Mouse (Mus musculus): ENCODE measurements around the gene Gpr158. TPM values are rescaled to one million over a fixed set of nuclear protein-coding genes. Genes with fewer than 3 reads are reported as not detected.

Gene Gpr158
- polyA plus RNA-seq, 1 experiment from 2014 or later, result 3.6 TPM

DNA sequence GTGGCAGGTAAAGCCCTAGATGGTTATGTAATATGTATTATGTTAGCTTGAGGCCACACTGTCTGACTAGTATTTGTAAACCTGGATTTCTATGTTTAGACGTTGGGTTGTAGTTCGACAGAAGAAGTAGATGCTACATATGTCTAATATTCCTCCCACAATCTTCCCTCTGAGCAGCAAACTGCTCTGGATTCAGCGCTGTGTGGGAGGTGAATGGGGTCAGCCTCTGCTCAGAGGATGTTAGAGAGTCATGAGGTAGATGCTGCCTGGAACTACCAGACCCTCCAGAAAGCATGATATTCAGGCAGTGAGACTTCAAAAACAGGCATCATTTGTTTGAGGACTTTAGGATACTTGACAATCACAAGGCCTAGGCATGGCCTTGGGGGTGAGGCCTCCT, 317.4 kb downstream of the Gpr158 start:
- H3K27ac ChIP-seq (ENCODE audit: low read depth, low read length), result no peak overlapping the region
- H3K9ac ChIP-seq (ENCODE audit: low read depth, low read length), result no peak overlapping the region
- no peaks in the 10 kb centered on the region for H3K36me3 ChIP-seq (ENCODE audit: control insufficient read depth, insufficient read depth, low read length)
- ATAC-seq, result no peak
- H3K9me3 ChIP-seq (ENCODE audit: control insufficient read depth, low read length), result no peaks in the 10 kb centered on the region
- H3K4me1 ChIP-seq (ENCODE audit: control insufficient read depth, insufficient read depth, low read depth, low read length), result no peaks in the 10 kb centered on the region
- no peak overlapping the region for H3K4me3 ChIP-seq (ENCODE audit: low read length)
- H3K27me3 ChIP-seq (replicated peaks; ENCODE audit: control insufficient read depth, insufficient read depth, low read length), result no peaks in the 10 kb centered on the region
- H3K4me2 ChIP-seq (ENCODE audit: low read length), result no peak overlapping the region
- WGBS, result 86% methylated on average over 3 of the region's 3 CpGs

DNA sequence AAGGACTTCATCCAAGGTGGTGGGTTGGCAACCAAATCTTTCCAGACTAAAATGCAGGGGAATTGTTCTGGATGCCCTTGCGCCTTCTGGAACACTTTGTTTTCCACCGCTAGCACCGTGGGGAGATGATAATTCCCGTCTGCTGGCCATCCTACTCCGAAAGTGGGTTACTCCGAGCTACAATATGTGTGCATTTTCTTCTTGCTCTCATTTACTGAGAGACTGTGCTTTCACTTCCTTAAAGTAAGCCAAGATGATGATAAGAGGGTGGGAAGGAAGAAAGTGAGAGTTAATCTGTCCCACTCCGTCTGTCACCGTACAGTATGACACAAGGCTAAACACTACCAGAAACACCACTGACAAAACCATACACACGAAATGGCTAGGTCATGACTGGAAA, 325.8 kb downstream of the Gpr158 start:
- H3K27ac ChIP-seq (ENCODE audit: low read depth, low read length), result no peak overlapping the region
- H3K9ac ChIP-seq (ENCODE audit: low read depth, low read length), result no peak overlapping the region
- H3K4me2 ChIP-seq (ENCODE audit: low read length), result no peak overlapping the region
- H3K9me3 ChIP-seq (ENCODE audit: control insufficient read depth, low read length), result no peaks in the 10 kb centered on the region
- 93% methylated on average over 9 of the region's 9 CpGs for WGBS
- H3K27me3 ChIP-seq (replicated peaks; ENCODE audit: control insufficient read depth, insufficient read depth, low read length), result no peaks in the 10 kb centered on the region
- no peak for ATAC-seq
- no peak overlapping the region for H3K4me3 ChIP-seq (ENCODE audit: low read length)
- no peaks in the 10 kb centered on the region for H3K36me3 ChIP-seq (ENCODE audit: control insufficient read depth, insufficient read depth, low read length)
- no peaks in the 10 kb centered on the region for H3K4me1 ChIP-seq (ENCODE audit: control insufficient read depth, insufficient read depth, low read depth, low read length)

DNA sequence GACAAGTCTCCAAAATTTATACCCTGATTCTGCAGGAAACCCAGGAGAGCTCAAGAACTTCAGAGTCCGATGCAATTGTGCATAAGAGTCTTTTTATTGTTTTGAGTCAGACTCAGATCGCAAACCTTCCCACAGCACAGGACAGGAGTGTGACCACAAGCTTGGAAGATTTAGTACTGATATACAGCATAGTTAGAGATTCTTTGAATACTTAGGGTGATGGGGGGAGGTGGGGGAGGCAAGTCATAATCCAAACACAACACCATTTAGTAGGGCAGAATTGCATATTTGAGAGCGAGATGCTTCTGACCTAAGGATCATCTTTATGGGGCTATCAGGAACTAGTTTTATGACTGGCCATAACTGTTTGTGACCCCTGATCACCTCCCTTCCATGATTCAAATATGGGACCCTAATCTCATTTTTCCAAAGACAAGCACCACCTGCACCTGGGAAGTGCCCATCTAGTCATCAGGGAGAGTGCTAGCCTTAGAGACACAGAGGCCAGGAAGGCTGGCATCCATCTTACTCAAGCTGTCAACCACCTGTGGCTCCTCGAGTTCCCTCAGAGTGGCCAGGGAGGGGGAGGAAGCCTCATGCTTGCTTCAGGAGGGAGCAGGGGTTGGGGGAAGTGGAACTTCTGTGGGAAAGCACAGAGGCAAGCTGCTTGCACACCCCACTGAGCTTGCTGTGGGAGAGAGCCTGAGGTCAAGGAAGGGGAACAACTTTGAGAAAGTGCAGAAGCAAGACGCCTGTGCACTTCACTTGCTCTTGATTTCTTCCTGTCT, 326.7 kb downstream of the Gpr158 start:
- no peak overlapping the region for H3K4me3 ChIP-seq (ENCODE audit: low read length)
- H3K9me3 ChIP-seq (ENCODE audit: control insufficient read depth, low read length), result no peaks in the 10 kb centered on the region
- no peak overlapping the region for H3K4me2 ChIP-seq (ENCODE audit: low read length)
- H3K9ac ChIP-seq (ENCODE audit: low read depth, low read length), result no peak overlapping the region
- no peaks in the 10 kb centered on the region for H3K4me1 ChIP-seq (ENCODE audit: control insufficient read depth, insufficient read depth, low read depth, low read length)
- ATAC-seq, result no peak
- H3K27ac ChIP-seq (ENCODE audit: low read depth, low read length), result no peak overlapping the region
- WGBS, result 72% methylated on average over 5 of the region's 5 CpGs
- H3K27me3 ChIP-seq (replicated peaks; ENCODE audit: control insufficient read depth, insufficient read depth, low read length), result no peaks in the 10 kb centered on the region
- no peaks in the 10 kb centered on the region for H3K36me3 ChIP-seq (ENCODE audit: control insufficient read depth, insufficient read depth, low read length)

DNA sequence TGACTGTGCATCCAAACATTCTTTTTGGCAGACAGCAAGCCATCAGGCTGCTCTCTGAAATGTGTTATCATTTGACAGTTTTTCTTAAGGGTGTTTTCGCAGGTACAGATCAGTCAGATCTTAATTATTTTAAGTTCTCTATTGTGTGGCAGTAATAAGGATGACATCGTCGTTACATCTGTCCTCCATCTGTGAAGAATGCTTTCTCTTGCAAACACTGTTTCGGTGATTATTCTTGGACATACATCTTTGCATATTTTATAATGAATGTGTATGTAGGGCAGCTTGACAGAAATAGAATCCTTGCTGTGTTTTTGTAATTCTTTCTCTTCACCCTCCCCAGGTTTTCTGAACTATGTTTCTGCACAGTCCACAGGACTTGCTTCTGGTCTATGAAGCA, 360.7 kb downstream of the Gpr158 start:
- no peak for ATAC-seq
- no peak overlapping the region for H3K4me3 ChIP-seq (ENCODE audit: low read length)
- 87% methylated on average over 4 of the region's 4 CpGs for WGBS

DNA sequence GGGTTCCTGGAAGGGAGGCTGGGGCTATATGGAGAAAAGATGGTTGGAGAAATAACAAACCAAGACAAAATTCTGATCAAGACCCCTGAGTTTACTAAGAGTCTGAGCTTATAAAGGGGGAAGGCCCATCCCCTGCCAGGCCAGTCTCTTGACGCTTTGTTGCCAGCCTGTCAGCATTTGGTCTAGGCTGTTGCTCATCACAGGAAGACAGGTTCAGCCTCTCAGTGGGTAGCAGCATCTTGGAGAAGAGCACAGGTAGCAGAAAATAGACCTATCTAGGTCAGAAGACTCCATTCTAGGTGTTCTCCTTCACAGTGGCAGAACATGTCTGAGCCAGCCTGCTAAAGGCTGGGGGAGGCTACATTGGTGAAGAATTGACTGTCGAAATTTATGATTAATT, 416.4 kb downstream of the Gpr158 start:
- Histone ChIP-seq H3K36me3 (ENCODE audit: control insufficient read depth, insufficient read depth, low read length) (no peaks in the 10 kb centered on the region), H3K9me3 (ENCODE audit: control insufficient read depth, low read length) (no peaks in the 10 kb centered on the region), H3K27ac (ENCODE audit: low read depth, low read length) (no peak overlapping the region), H3K27me3 (replicated peaks; ENCODE audit: control insufficient read depth, insufficient read depth, low read length) (no peaks in the 10 kb centered on the region), H3K4me1 (ENCODE audit: control insufficient read depth, insufficient read depth, low read depth, low read length) (no peaks in the 10 kb centered on the region), H3K4me2 (ENCODE audit: low read length) (no peak overlapping the region), H3K9ac (ENCODE audit: low read depth, low read length) (no peak overlapping the region), H3K4me3 (ENCODE audit: low read length) (no peak overlapping the region)
- ATAC-seq, result no peak
- 94% methylated on average over 2 of the region's 2 CpGs for WGBS

More for the DNA sequence above, 360.7 kb downstream of the Gpr158 start:
- no peak overlapping the region for H3K9ac ChIP-seq (ENCODE audit: low read depth, low read length)
- H3K36me3 ChIP-seq (ENCODE audit: control insufficient read depth, insufficient read depth, low read length), result no peaks in the 10 kb centered on the region
- H3K9me3 ChIP-seq (ENCODE audit: control insufficient read depth, low read length), result no peaks in the 10 kb centered on the region
- H3K27me3 ChIP-seq (replicated peaks; ENCODE audit: control insufficient read depth, insufficient read depth, low read length), result no peaks in the 10 kb centered on the region
- H3K4me2 ChIP-seq (ENCODE audit: low read length), result no peak overlapping the region
- H3K4me1 ChIP-seq (ENCODE audit: control insufficient read depth, insufficient read depth, low read depth, low read length), result no peaks in the 10 kb centered on the region
- no peak overlapping the region for H3K27ac ChIP-seq (ENCODE audit: low read depth, low read length)

DNA sequence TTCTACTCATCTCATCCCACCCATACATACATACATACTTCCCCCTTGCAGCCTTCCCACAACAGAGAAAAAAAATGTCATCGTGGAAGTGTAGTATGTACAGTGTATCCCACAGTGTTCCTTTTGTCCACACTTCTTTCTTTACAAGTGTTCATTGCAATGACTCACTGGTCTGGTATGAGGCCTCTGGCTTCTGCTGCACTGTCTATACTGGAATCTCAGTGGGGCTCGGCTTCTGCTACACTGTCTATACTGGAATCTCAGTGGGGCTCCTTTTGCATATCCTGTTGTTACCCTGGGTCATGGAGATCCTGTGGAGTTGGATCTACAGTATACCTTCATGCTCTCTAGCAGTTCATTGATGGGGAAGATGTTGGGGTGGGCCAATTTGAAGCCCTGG, 425.8 kb downstream of the Gpr158 start:
- no peak for ATAC-seq
- H3K9ac ChIP-seq (ENCODE audit: low read depth, low read length), result no peak overlapping the region
- 75% methylated on average over 2 of the region's 2 CpGs for WGBS
- H3K4me1 ChIP-seq (ENCODE audit: control insufficient read depth, insufficient read depth, low read depth, low read length), result no peaks in the 10 kb centered on the region
- H3K9me3 ChIP-seq (ENCODE audit: control insufficient read depth, low read length), result no peaks in the 10 kb centered on the region
- no peak overlapping the region for H3K4me3 ChIP-seq (ENCODE audit: low read length)
- H3K27ac ChIP-seq (ENCODE audit: low read depth, low read length), result no peak overlapping the region
- no peak overlapping the region for H3K4me2 ChIP-seq (ENCODE audit: low read length)
- H3K27me3 ChIP-seq (replicated peaks; ENCODE audit: control insufficient read depth, insufficient read depth, low read length), result no peaks in the 10 kb centered on the region
- H3K36me3 ChIP-seq (ENCODE audit: control insufficient read depth, insufficient read depth, low read length), result no peaks in the 10 kb centered on the region

DNA sequence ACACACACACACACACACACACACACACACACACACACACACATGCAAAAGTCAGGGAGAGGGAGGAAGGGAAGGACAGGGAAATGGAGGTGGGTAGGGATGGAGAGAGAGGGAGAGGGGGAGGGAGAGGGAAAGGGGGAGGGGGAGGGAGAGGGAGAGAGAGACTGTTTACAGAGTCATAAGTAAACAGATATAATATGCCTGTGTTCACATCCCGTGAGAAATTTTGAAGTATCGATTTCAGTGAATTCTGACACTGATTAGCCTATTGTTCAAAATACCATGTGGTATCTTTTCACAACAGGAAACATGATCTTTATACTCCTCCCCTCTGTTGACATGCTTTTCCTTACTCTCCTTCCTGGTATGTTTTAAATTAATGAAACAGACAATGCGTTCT, 432.3 kb downstream of the Gpr158 start:
- no peak for ATAC-seq
- 76% methylated on average over 3 of the region's 3 CpGs for WGBS
- no peaks in the 10 kb centered on the region for H3K36me3 ChIP-seq (ENCODE audit: control insufficient read depth, insufficient read depth, low read length)
- no peaks in the 10 kb centered on the region for H3K27me3 ChIP-seq (replicated peaks; ENCODE audit: control insufficient read depth, insufficient read depth, low read length)
- H3K9ac ChIP-seq (ENCODE audit: low read depth, low read length), result no peak overlapping the region
- H3K4me1 ChIP-seq (ENCODE audit: control insufficient read depth, insufficient read depth, low read depth, low read length), result no peaks in the 10 kb centered on the region
- H3K9me3 ChIP-seq (ENCODE audit: control insufficient read depth, low read length), result no peaks in the 10 kb centered on the region
- no peak overlapping the region for H3K4me3 ChIP-seq (ENCODE audit: low read length)
- no peak overlapping the region for H3K27ac ChIP-seq (ENCODE audit: low read depth, low read length)
- no peak overlapping the region for H3K4me2 ChIP-seq (ENCODE audit: low read length)

DNA sequence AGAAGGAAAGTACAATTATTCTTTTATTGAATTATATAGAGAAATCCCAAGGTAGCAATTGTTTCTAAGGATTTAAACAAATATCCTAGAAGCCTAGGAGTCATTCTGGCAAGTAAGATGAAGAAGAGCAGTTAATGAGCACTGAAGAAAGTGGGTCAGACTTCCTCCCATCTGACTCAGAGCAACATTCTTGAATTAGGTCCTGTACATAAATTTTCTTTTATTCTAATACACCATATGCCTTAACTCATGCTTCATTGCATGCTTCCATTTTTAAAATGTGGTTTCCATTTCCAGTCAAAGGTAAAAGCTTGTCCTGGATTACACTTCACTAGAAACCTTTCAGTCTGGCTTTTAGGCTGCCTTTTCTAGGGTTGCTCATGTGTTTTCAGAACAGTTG, 432.7 kb downstream of the Gpr158 start:
- Histone ChIP-seq H3K4me2 (ENCODE audit: low read length) (no peak overlapping the region), H3K9ac (ENCODE audit: low read depth, low read length) (no peak overlapping the region), H3K27me3 (replicated peaks; ENCODE audit: control insufficient read depth, insufficient read depth, low read length) (no peaks in the 10 kb centered on the region), H3K4me1 (ENCODE audit: control insufficient read depth, insufficient read depth, low read depth, low read length) (no peaks in the 10 kb centered on the region), H3K9me3 (ENCODE audit: control insufficient read depth, low read length) (no peaks in the 10 kb centered on the region), H3K4me3 (ENCODE audit: low read length) (no peak overlapping the region), H3K27ac (ENCODE audit: low read depth, low read length) (no peak overlapping the region), H3K36me3 (ENCODE audit: control insufficient read depth, insufficient read depth, low read length) (no peaks in the 10 kb centered on the region)
- ATAC-seq, result no peak

DNA sequence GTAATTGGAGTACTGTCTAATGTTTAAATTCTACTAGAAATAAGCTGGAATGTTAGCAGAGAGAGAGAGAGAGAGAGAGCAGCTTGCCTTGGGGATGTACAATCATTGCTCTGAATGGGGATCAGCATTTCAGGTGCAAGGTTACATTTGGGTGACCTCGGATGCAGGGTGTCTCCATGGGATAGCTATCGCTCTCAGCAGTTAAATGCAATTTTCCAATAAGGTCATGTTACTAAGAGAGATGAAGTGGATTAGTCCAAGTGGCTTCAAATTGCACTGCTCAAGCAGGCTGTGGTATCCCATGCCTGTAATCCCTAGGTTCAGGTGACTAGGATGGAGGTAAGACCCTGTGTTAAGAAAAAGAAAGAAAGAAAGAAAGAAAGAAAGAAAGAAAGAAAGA, 441.2 kb downstream of the Gpr158 start:
- Histone ChIP-seq H3K36me3 (ENCODE audit: control insufficient read depth, insufficient read depth, low read length) (no peaks in the 10 kb centered on the region), H3K4me1 (ENCODE audit: control insufficient read depth, insufficient read depth, low read depth, low read length) (no peaks in the 10 kb centered on the region), H3K27me3 (replicated peaks; ENCODE audit: control insufficient read depth, insufficient read depth, low read length) (no peaks in the 10 kb centered on the region), H3K9me3 (ENCODE audit: control insufficient read depth, low read length) (no peaks in the 10 kb centered on the region), H3K4me3 (ENCODE audit: low read length) (no peak overlapping the region), H3K9ac (ENCODE audit: low read depth, low read length) (no peak overlapping the region), H3K4me2 (ENCODE audit: low read length) (no peak overlapping the region), H3K27ac (ENCODE audit: low read depth, low read length) (no peak overlapping the region)
- no peak for ATAC-seq
- WGBS, result 90% methylated on average over 2 of the region's 2 CpGs

DNA sequence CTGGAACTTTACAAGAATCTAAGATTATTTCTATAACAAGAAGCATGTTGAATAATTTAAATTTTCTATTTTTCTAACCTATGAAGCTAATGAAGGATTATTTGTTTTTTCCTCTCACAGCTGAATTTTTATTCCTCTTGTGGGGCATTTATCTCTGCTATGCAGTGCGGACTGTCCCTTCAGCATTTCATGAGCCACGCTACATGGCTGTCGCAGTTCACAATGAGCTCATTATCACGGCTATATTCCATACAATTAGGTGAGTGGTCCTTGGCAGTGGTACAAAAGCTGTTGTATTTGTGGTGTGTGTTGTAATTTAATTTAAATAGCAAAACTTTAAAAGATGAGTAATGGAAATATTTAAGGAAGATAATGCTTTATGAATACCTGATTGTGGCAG, 443.1 kb downstream of the Gpr158 start:
- H3K4me2 ChIP-seq (ENCODE audit: low read length), result no peak overlapping the region
- no peak overlapping the region for H3K9ac ChIP-seq (ENCODE audit: low read depth, low read length)
- H3K4me1 ChIP-seq (ENCODE audit: control insufficient read depth, insufficient read depth, low read depth, low read length), result no peaks in the 10 kb centered on the region
- no peak for ATAC-seq
- no peak overlapping the region for H3K4me3 ChIP-seq (ENCODE audit: low read length)
- H3K9me3 ChIP-seq (ENCODE audit: control insufficient read depth, low read length), result no peaks in the 10 kb centered on the region
- H3K27me3 ChIP-seq (replicated peaks; ENCODE audit: control insufficient read depth, insufficient read depth, low read length), result no peaks in the 10 kb centered on the region
- WGBS, result 42% methylated on average over 4 of the region's 4 CpGs
- no peak overlapping the region for H3K27ac ChIP-seq (ENCODE audit: low read depth, low read length)
- no peaks in the 10 kb centered on the region for H3K36me3 ChIP-seq (ENCODE audit: control insufficient read depth, insufficient read depth, low read length)

All from hindbrain, embryonic 16.5 days (tissue).